Mouse (Mus musculus): ENCODE data around the gene Kdm2b.

DNA sequence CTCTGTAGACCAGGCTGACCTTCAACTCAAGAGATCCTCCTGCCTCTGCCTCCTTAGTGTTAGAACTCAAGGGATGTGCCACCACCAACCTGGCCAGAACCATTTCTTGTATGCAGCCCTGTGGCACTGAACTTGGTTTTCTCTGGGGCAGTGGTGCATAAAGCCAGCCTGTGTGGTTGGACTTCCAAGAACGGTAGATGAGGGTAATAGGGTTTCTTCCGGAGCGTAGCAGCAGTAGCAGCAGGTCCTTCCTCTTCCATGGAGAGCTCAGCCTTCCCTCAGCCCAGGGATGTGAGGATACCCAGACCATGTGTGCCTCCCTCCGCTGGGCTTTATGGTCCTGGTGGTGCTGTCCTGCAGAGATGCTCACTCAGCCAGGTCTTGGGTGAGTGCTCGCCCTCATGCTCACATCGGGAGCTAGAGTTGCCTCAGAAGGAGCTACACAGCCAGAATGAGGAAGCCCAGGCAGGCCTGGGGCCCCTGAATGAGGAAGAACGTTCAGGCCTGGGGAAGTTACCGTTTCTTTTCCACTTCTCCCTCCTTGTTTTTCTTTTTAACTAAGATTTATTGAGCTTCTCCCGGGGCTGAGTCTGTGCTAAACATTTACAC is 35.4 kb upstream of the Kdm2b start:
- TF ChIP-seq CTCF (IDR thresholded peaks at IDR 0.05; ENCODE audit: borderline replicate concordance, insufficient read depth, low read length) (no peak), POLR2A (IDR thresholded peaks at IDR 0.05; ENCODE audit: low read depth, low read length) (no peak)
